In the genomic region with DNA sequence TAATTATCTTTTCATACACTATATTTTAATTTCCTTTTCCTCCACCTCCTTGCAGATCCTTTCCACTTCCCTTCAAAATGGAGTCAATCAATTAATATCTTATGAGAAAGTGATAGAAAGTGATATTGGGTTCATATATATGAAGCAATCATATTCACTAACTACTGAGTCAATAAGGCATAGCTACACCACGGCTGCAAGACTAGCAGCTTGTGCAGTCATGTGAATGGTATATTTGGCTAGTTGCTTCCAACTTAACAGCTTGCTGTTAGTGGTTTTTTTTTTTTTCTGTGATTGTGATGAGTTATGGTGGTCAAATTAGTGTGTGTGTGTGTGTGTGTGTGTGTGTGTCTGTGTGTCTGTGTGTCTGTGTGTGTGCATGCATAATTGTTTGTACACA, we compare ENCODE assay signal across 25 mouse cellular contexts. TPM values are rescaled to one million over a fixed set of nuclear protein-coding genes. Genes with fewer than 3 reads are reported as not detected.
DNase-seq lines count a peak whose midpoint lies in the region; ATAC-seq and TF ChIP-seq lines count a peak whose summit lies in the region.
"Had no signal": no experiment of that assay in that cellular context is flagged by ENCODE, and none has a peak within 500 bp of the region (broad histone marks: within the 10 kb centered on the region; RNA-seq: fewer than 3 reads in every experiment).

No protein-coding gene starts in this region.

- ATAC-seq in forebrain, embryonic 14.5 days, result peak; percentile 46; the same call in 1 of the 2 replicates
- ATAC-seq in forebrain, embryonic 13.5 days, result no peak
- peak; percentile 58; the same call in 1 of the 2 replicates for ATAC-seq in forebrain, embryonic 16.5 days
- ATAC-seq in forebrain, embryonic 15.5 days (replicated peaks), result no peak; the same call in 1 of the 2 replicates
- ATAC-seq in forebrain, postnatal 0 days, result peak; percentile 55
- no peak for ATAC-seq in forebrain, embryonic 11.5 days (replicated peaks; ENCODE audit: low FRiP score)
- ATAC-seq: activated CD4-positive, CD25-positive, alpha-beta regulatory T cell, adult 4 months; CD4-positive, CD25-positive, alpha-beta regulatory T cell, adult 4 months; Patski had no signal

- H3K36me3 ChIP-seq in forebrain, embryonic 14.5 days (ENCODE audit: control insufficient read depth, insufficient read depth, low read length), result no peaks in the 10 kb centered on the region
- H3K36me3 ChIP-seq in forebrain, embryonic 13.5 days (ENCODE audit: poor library complexity, severe bottlenecking), result no peaks in the 10 kb centered on the region
- H3K36me3 ChIP-seq in forebrain, embryonic 16.5 days (ENCODE audit: control insufficient read depth, insufficient read depth), result no peaks in the 10 kb centered on the region
- no peaks in the 10 kb centered on the region for H3K36me3 ChIP-seq in forebrain, embryonic 15.5 days
- H3K36me3 ChIP-seq in forebrain, postnatal 0 days (ENCODE audit: insufficient read depth), result no peaks in the 10 kb centered on the region
- H3K36me3 ChIP-seq in forebrain, embryonic 11.5 days (ENCODE audit: control insufficient read depth, insufficient read depth, low read length), result no peaks in the 10 kb centered on the region
- H3K36me3 ChIP-seq: G1E had no signal

- H3K4me1 ChIP-seq in forebrain, embryonic 14.5 days (ENCODE audit: control insufficient read depth, insufficient read depth, low read length), result no peaks in the 10 kb centered on the region
- H3K4me1 ChIP-seq in forebrain, embryonic 13.5 days, result no peaks in the 10 kb centered on the region
- H3K4me1 ChIP-seq in forebrain, embryonic 16.5 days (replicated peaks; ENCODE audit: control insufficient read depth, insufficient read depth, low read length), result no peaks in the 10 kb centered on the region; the same call in 1 of the 2 replicates
- no peaks in the 10 kb centered on the region for H3K4me1 ChIP-seq in forebrain, embryonic 15.5 days
- H3K4me1 ChIP-seq in forebrain, postnatal 0 days (ENCODE audit: insufficient read depth), result 0 out of 2 replicates have a peak, but pooled peaks cover 5% of the 10 kb centered on the region
- H3K4me1 ChIP-seq in forebrain, embryonic 11.5 days (replicated peaks; ENCODE audit: control insufficient read depth, insufficient read depth, low read length), result no peaks in the 10 kb centered on the region

- H3K4me2 ChIP-seq in forebrain, embryonic 14.5 days (ENCODE audit: low read length), result no peak overlapping the region
- H3K4me2 ChIP-seq in forebrain, embryonic 13.5 days, result no peak overlapping the region
- no peak overlapping the region for H3K4me2 ChIP-seq in forebrain, embryonic 16.5 days (ENCODE audit: low read length)
- H3K4me2 ChIP-seq in forebrain, embryonic 15.5 days (replicated peaks), result no peak overlapping the region
- no peak overlapping the region for H3K4me2 ChIP-seq in forebrain, postnatal 0 days (ENCODE audit: low read depth)
- H3K4me2 ChIP-seq in forebrain, embryonic 11.5 days (ENCODE audit: low read depth, low read length, severe bottlenecking), result no peak overlapping the region

- no peak overlapping the region for H3K9ac ChIP-seq in forebrain, embryonic 14.5 days (ENCODE audit: low read length)
- no peak overlapping the region for H3K9ac ChIP-seq in forebrain, embryonic 13.5 days
- no peak overlapping the region for H3K9ac ChIP-seq in forebrain, embryonic 16.5 days (replicated peaks; ENCODE audit: low read depth, low read length)
- no peak overlapping the region for H3K9ac ChIP-seq in forebrain, embryonic 15.5 days (replicated peaks)
- H3K9ac ChIP-seq in forebrain, postnatal 0 days, result no peak overlapping the region
- H3K9ac ChIP-seq in forebrain, embryonic 11.5 days (ENCODE audit: low read length), result no peak overlapping the region

- peak; percentile 4 to 15 for DNase-seq in cerebellum, postnatal 10 days
- DNase-seq in cerebellum, adult 11 months, result no peak
- DNase-seq in forebrain, embryonic 14.5 days (ENCODE audit: low spot score), result peak; percentile 31
- DNase-seq in forebrain, postnatal 0 days, result no peak
- no peak for DNase-seq in forebrain, embryonic 11.5 days (ENCODE audit: low spot score)
- DNase-seq: adrenal gland, adult 2 months; adrenal gland, adult 8-10 months; adrenal gland, postnatal 10 days; adrenal gland, postnatal 14 days; adrenal gland, postnatal 25 days; adrenal gland, postnatal 36 days; B cell, adult 2 months; cerebellum, adult 11-12 months; cerebellum, adult 18-20 months had no signal

- H3K27me3 ChIP-seq in forebrain, embryonic 14.5 days (replicated peaks; ENCODE audit: control insufficient read depth, insufficient read depth, low read length), result no peaks in the 10 kb centered on the region
- no peaks in the 10 kb centered on the region for H3K27me3 ChIP-seq in forebrain, embryonic 13.5 days
- H3K27me3 ChIP-seq in forebrain, embryonic 16.5 days (replicated peaks; ENCODE audit: control insufficient read depth, insufficient read depth, low read length), result no peaks in the 10 kb centered on the region
- no peaks in the 10 kb centered on the region for H3K27me3 ChIP-seq in forebrain, embryonic 15.5 days
- H3K27me3 ChIP-seq in forebrain, postnatal 0 days (ENCODE audit: insufficient read depth, low read length), result no peaks in the 10 kb centered on the region
- no peaks in the 10 kb centered on the region for H3K27me3 ChIP-seq in forebrain, embryonic 11.5 days (ENCODE audit: control insufficient read depth, insufficient read depth, low read length)
- H3K27me3 ChIP-seq: CH12.LX had no signal

- no peak overlapping the region for H3K27ac ChIP-seq in forebrain, embryonic 14.5 days (ENCODE audit: low read depth, low read length)
- no peak overlapping the region for H3K27ac ChIP-seq in forebrain, embryonic 13.5 days
- no peak overlapping the region for H3K27ac ChIP-seq in forebrain, embryonic 16.5 days (ENCODE audit: low read length)
- no peak overlapping the region for H3K27ac ChIP-seq in forebrain, embryonic 15.5 days (replicated peaks)
- H3K27ac ChIP-seq in forebrain, postnatal 0 days (ENCODE audit: low read depth, low read length), result no peak overlapping the region
- H3K27ac ChIP-seq in forebrain, embryonic 11.5 days (ENCODE audit: low read depth, low read length), result no peak overlapping the region

- WGBS in forebrain, embryonic 14.5 days, result 71% methylated on average over 1 of the region's 1 CpGs
- WGBS in forebrain, embryonic 13.5 days, result 79% methylated on average over 1 of the region's 1 CpGs
- WGBS in forebrain, embryonic 16.5 days, result 61% methylated on average over 1 of the region's 1 CpGs
- WGBS in forebrain, embryonic 15.5 days, result 55% methylated on average over 1 of the region's 1 CpGs
- WGBS in forebrain, postnatal 0 days, result 53% methylated on average over 1 of the region's 1 CpGs
- 85% methylated on average over 1 of the region's 1 CpGs for WGBS in forebrain, embryonic 11.5 days

- H3K4me3 ChIP-seq in forebrain, embryonic 14.5 days (ENCODE audit: low read depth, low read length), result no peak overlapping the region
- no peak overlapping the region for H3K4me3 ChIP-seq in forebrain, embryonic 13.5 days
- no peak overlapping the region for H3K4me3 ChIP-seq in forebrain, embryonic 16.5 days (replicated peaks; ENCODE audit: low read length)
- H3K4me3 ChIP-seq in forebrain, embryonic 15.5 days, result no peak overlapping the region
- H3K4me3 ChIP-seq in forebrain, postnatal 0 days (ENCODE audit: low read depth, low read length), result no peak overlapping the region
- H3K4me3 ChIP-seq in forebrain, embryonic 11.5 days (ENCODE audit: low read depth, low read length), result no peak overlapping the region

- H3K9me3 ChIP-seq in forebrain, embryonic 14.5 days (replicated peaks; ENCODE audit: control insufficient read depth, low read length), result no peaks in the 10 kb centered on the region
- H3K9me3 ChIP-seq in forebrain, embryonic 13.5 days (replicated peaks), result no peaks in the 10 kb centered on the region
- no peaks in the 10 kb centered on the region for H3K9me3 ChIP-seq in forebrain, embryonic 16.5 days (ENCODE audit: control insufficient read depth, low read length)
- H3K9me3 ChIP-seq in forebrain, embryonic 15.5 days, result no peaks in the 10 kb centered on the region
- H3K9me3 ChIP-seq in forebrain, postnatal 0 days (ENCODE audit: low read length), result no peaks in the 10 kb centered on the region
- no peaks in the 10 kb centered on the region for H3K9me3 ChIP-seq in forebrain, embryonic 11.5 days (ENCODE audit: control insufficient read depth, low read length)
- H3K9me3 ChIP-seq: G1E had no signal

- no peak for TF ChIP-seq CTCF in forebrain, postnatal 0 days (IDR thresholded peaks at IDR 0.05; ENCODE audit: low read depth)

RNA-seq across cellular contexts. Expression of a gene that starts 25.0 kb away (rescaled TPM):
- 4.5 and 7.2 TPM in 2 replicates for polyA plus RNA-seq in forebrain, embryonic 14.5 days (2014; fragmentation: Nextera tagmentation; extraction: Ambion mirVana)
- 3.7 and 3.9 TPM in 2 replicates for polyA plus RNA-seq in forebrain, embryonic 13.5 days (2015; fragmentation: Nextera tagmentation; extraction: Ambion mirVana)
- 11.2 and 12.0 TPM in 2 replicates for polyA plus RNA-seq in forebrain, embryonic 16.5 days (2015; fragmentation: Nextera tagmentation; extraction: Ambion mirVana)
- polyA plus RNA-seq in forebrain, embryonic 15.5 days (2015; fragmentation: Nextera tagmentation; extraction: Ambion mirVana), result 7.8 and 8.6 TPM in 2 replicates
- 29.3 and 32.8 TPM in 2 replicates for total RNA-seq in forebrain, postnatal 0 days (2014; rRNA removed)
- polyA plus RNA-seq in forebrain, postnatal 0 days (2015; fragmentation: Nextera tagmentation; extraction: Ambion mirVana), result 3.5 and 6.3 TPM in 2 replicates
- 1.1 TPM in 2 replicates for polyA plus RNA-seq in forebrain, embryonic 11.5 days (2014; fragmentation: Nextera tagmentation; extraction: Ambion mirVana)
- total RNA-seq: CH12.LX, ES-E14, MEL had no signal
- polyA plus RNA-seq: activated CD4-positive, CD25-positive, alpha-beta regulatory T cell, adult 4 months; C2C12; CD4-positive, CD25-positive, alpha-beta regulatory T cell, adult 4 months; G1E; Patski had no signal

Comparison
In these comparisons a context has a peak if more than half of its experiments do, and no peak if none do; other contexts are left out.
1. DNase-seq: peak in cerebellum, postnatal 10 days (2 of 2) and forebrain, embryonic 14.5 days (single experiment); none in cerebellum, adult 11 months (single experiment), forebrain, postnatal 0 days (single experiment) and forebrain, embryonic 11.5 days (single experiment).
2. ATAC-seq: peak in forebrain, embryonic 14.5 days (single experiment), forebrain, embryonic 16.5 days (single experiment) and forebrain, postnatal 0 days (single experiment); none in forebrain, embryonic 13.5 days (single experiment), forebrain, embryonic 15.5 days (single experiment) and forebrain, embryonic 11.5 days (single experiment).